Mouse (Mus musculus) retina, postnatal 1 day (tissue): Measurements from ENCODE around the gene Tesk1.

ENCODE experiments used
- DNase-seq: peaks from one replicate; pipeline ENCODE4 v3.0.0-alpha.2; 2012

Tesk1 gene

DNA sequence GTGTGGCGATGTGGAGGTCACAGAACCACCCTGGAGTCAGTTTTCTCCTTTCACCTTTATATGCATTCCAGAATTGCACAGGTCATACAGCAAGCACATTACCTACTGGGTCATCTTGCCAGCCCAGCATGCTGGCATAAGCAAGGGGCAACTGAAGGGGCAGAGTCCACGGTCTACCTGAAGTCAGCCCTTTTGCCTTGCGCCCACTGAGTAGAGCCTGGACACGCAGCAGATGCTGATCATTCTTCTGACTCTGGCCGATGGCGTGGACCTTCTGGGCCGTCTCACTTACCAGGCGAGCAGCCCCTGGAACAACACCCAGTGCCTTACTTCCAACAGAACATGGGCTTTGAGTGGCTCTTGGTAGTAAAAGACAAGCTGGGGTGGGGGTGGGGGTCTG, 55.7 kb downstream of the Tesk1 start:
- no peak for DNase-seq
